Mouse (Mus musculus): Measurements from ENCODE around the gene Bola2. TPM values are rescaled to one million over a fixed set of nuclear protein-coding genes. Genes with fewer than 3 reads are reported as not detected.

Bola2 gene
- polyA plus RNA-seq, 1 experiment from 2014 or later, result 140 TPM

- H3K27ac ChIP-seq (ENCODE audit: low read depth, low read length), result no peak overlapping the region
- ATAC-seq (ENCODE audit: low read depth), result no peak
- peaks cover 7% of the 10 kb centered on the region for H3K36me3 ChIP-seq (ENCODE audit: control insufficient read depth, insufficient read depth, low read length)
- H3K4me2 ChIP-seq (ENCODE audit: low read depth, low read length), result peak overlapping the region; percentile 23; the same call in 1 of the 2 replicates
- H3K9me3 ChIP-seq (ENCODE audit: control insufficient read depth, low read length), result no peaks in the 10 kb centered on the region
- 0 out of 2 replicates have a peak overlapping the region, but pooled peaks have one; percentile 25 for H3K9ac ChIP-seq (replicated peaks; ENCODE audit: low read depth, low read length)
- H3K4me1 ChIP-seq (ENCODE audit: control insufficient read depth, insufficient read depth, low read length), result peaks cover 23% of the 10 kb centered on the region
- 61% methylated on average over 24 of the region's 24 CpGs for WGBS
- no peaks in the 10 kb centered on the region for H3K27me3 ChIP-seq (ENCODE audit: control insufficient read depth, insufficient read depth, low read length)
- H3K4me3 ChIP-seq (ENCODE audit: low read depth, low read length), result no peak overlapping the region
Measured at GRCm38 (mm10) chr7:126701559-126702357, 6.6 kb downstream of the Bola2 start.

DNA sequence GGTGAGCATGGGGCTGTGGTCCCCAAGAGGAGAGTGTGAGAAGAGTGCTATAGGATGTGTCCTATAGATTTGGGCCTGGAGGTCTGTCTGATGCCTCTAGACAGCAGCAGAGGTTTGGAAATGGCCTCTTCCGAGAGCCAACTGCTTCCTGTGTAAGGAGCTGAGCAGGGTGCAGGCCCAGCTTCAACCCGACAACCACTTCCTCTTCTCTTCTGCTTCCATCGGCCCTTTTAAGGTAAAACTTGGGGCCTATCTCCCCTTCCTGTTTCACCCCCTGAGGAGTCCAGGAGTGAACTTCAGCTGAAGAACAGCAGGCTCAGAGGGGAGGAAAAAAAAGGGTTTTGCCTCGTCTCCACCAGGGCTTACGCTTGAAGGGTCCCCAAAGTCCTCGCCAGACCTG is 7.2 kb downstream of the Bola2 start:
- Histone ChIP-seq H3K27ac (ENCODE audit: low read depth, low read length) (no peak overlapping the region), H3K27me3 (ENCODE audit: control insufficient read depth, insufficient read depth, low read length) (no peaks in the 10 kb centered on the region), H3K9me3 (ENCODE audit: control insufficient read depth, low read length) (no peaks in the 10 kb centered on the region), H3K4me2 (ENCODE audit: low read depth, low read length) (peak overlapping the region; percentile 63; the same call in 1 of the 2 replicates), H3K9ac (replicated peaks; ENCODE audit: low read depth, low read length) (no peak overlapping the region), H3K4me3 (ENCODE audit: low read depth, low read length) (no peak overlapping the region; the same call in 1 of the 2 replicates), H3K4me1 (ENCODE audit: control insufficient read depth, insufficient read depth, low read length) (peaks cover 17% of the 10 kb centered on the region), H3K36me3 (ENCODE audit: control insufficient read depth, insufficient read depth, low read length) (peaks cover 7% of the 10 kb centered on the region)
- 81% methylated on average over 6 of the region's 6 CpGs for WGBS
- no peak for ATAC-seq (ENCODE audit: low read depth)

DNA sequence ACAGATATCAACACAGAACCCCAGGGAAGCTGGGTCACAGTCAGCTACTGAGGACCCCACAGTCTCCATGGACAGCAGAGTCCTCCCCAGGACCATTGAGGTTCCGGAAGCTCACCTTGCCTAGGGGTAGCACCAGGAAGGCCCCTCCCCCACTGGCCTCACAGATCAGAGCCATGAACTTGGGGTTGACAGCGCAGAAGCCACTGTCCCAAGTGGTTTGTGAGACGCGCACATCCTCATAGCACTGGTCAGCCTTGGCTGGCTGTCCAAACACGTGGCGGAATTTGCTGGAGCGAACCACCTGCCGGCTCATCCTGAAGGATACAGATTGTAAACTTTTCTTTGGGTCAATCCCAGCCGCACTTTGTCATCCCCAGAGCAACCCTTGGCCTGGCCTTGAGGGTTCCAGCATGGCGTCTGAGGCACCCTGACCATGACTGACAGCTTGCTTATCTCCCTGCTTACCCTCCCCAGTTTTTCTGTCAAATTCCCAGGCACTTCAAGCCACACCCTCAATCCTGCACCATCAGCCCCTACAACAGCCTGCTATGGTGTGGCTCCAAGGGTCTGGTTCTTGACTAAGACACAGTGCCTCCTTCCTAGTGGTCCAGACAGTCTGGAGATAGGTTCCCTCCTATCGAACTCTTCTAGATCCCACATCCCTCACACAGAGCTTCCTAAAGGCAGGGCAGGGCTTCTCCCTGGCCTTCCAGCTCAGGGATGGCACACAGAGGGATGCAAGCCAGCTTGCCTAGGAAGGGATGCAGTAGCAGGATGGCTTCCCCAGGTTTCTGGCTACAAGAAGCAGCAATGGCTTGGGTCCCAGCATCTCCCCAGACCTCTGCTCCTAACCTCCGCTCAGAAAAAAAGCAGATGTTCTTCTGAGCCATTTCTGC is 7.9 kb downstream of the Bola2 start:
- Histone ChIP-seq H3K27ac (ENCODE audit: low read depth, low read length) (no peak overlapping the region), H3K4me1 (ENCODE audit: control insufficient read depth, insufficient read depth, low read length) (peaks cover 17% of the 10 kb centered on the region; the same call in 1 of the 2 replicates), H3K9me3 (ENCODE audit: control insufficient read depth, low read length) (no peaks in the 10 kb centered on the region), H3K9ac (replicated peaks; ENCODE audit: low read depth, low read length) (peak overlapping the region; percentile 83), H3K4me2 (ENCODE audit: low read depth, low read length) (peak overlapping the region; percentile 63), H3K27me3 (ENCODE audit: control insufficient read depth, insufficient read depth, low read length) (no peaks in the 10 kb centered on the region), H3K4me3 (ENCODE audit: low read depth, low read length) (peak overlapping the region; percentile 62), H3K36me3 (ENCODE audit: control insufficient read depth, insufficient read depth, low read length) (peaks cover 7% of the 10 kb centered on the region)
- ATAC-seq (ENCODE audit: low read depth), result no peak
- 74% methylated on average over 12 of the region's 12 CpGs for WGBS

DNA sequence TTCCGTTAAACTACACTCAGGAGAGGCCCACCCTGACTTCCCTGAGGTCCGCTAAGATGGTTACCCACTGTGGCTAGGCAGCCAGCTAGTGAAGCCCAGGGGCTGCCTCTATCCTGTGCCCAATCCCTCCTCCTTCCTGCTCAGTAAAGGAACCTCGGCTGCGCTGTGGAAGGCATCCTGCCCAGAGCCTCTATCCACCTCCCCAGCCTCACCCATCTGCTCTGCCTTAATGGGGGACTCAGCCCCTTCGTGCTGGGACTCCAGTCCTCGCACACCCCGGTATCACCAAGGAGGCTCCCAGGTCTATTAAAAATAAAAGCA is 8.5 kb downstream of the Bola2 start:
- H3K9ac ChIP-seq (replicated peaks; ENCODE audit: low read depth, low read length), result peak overlapping the region; percentile 83
- H3K4me1 ChIP-seq (ENCODE audit: control insufficient read depth, insufficient read depth, low read length), result peaks cover 17% of the 10 kb centered on the region; the same call in 1 of the 2 replicates
- 14% methylated on average over 7 of the region's 7 CpGs for WGBS
- no peaks in the 10 kb centered on the region for H3K9me3 ChIP-seq (ENCODE audit: control insufficient read depth, low read length)
- H3K4me2 ChIP-seq (ENCODE audit: low read depth, low read length), result peak overlapping the region; percentile 63
- peaks cover 7% of the 10 kb centered on the region for H3K36me3 ChIP-seq (ENCODE audit: control insufficient read depth, insufficient read depth, low read length)
- no peak overlapping the region; the same call in 1 of the 2 replicates for H3K27ac ChIP-seq (ENCODE audit: low read depth, low read length)
- H3K4me3 ChIP-seq (ENCODE audit: low read depth, low read length), result peak overlapping the region; percentile 62
- ATAC-seq (ENCODE audit: low read depth), result peak; percentile 19; the same call in 1 of the 2 replicates
- H3K27me3 ChIP-seq (ENCODE audit: control insufficient read depth, insufficient read depth, low read length), result no peaks in the 10 kb centered on the region

GRCm38 (mm10) chr7:126704121-126704980 is 9.2 kb downstream of the Bola2 start:
- H3K36me3 ChIP-seq (ENCODE audit: control insufficient read depth, insufficient read depth, low read length), result peaks cover 7% of the 10 kb centered on the region
- peak overlapping the region; percentile 83 for H3K9ac ChIP-seq (replicated peaks; ENCODE audit: low read depth, low read length)
- H3K4me1 ChIP-seq (ENCODE audit: control insufficient read depth, insufficient read depth, low read length), result peaks cover 17% of the 10 kb centered on the region; the same call in 1 of the 2 replicates
- peak; percentile 83 for ATAC-seq (ENCODE audit: low read depth)
- no peaks in the 10 kb centered on the region for H3K27me3 ChIP-seq (ENCODE audit: control insufficient read depth, insufficient read depth, low read length)
- 2% methylated on average over 39 of the region's 39 CpGs for WGBS
- peak overlapping the region; percentile 68 for H3K27ac ChIP-seq (ENCODE audit: low read depth, low read length)
- peak overlapping the region; percentile 63 for H3K4me2 ChIP-seq (ENCODE audit: low read depth, low read length)
- no peaks in the 10 kb centered on the region for H3K9me3 ChIP-seq (ENCODE audit: control insufficient read depth, low read length)
- peak overlapping the region; percentile 62 for H3K4me3 ChIP-seq (ENCODE audit: low read depth, low read length)

DNA sequence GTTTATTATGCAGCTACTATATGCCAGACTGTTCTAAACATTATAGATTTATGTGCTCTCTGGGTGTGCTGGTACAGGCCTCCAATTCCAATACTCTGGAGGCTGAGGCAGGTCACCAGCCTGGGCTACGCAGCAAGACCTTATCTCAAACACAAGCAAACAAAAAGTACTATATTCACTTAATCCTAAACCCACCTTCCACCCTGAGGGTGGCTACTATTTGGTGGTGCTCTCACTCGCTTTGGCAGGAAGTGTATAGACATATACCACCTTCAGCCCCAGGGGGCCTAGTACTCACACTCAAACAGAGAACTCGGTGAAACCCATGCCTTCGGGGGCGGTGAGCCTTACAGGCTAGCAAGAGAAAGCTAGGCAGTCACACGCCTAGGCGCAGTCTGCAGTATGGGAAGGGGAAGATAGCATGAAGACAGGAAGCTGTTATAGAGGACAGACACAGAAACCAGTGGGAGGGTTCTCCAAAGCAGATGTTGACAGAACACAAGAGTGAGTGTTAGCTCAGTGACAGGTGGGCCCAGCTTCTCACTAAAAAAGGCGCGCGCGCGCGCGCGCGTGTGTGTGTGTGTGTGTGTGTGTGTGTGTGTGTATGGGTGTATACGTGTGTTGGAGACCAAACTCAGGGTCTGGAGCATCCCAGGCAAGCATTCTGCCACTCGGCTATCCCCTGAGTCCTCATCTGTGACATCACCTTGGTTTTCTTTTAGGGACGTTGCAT is 12.4 kb downstream of the Bola2 start, which contains the start of gene Coro1a:
Gene Coro1a (minus strand): TSS at position 346 of the 733 bp plus-strand sequence.
- Histone ChIP-seq H3K9ac (replicated peaks; ENCODE audit: low read depth, low read length) (no peak within 1 kb of the TSS), H3K4me3 (ENCODE audit: low read depth, low read length) (no peak within 1 kb of the TSS), H3K36me3 (ENCODE audit: control insufficient read depth, insufficient read depth, low read length) (no peaks in the 10 kb centered on the region), H3K4me1 (ENCODE audit: control insufficient read depth, insufficient read depth, low read length) (peaks cover 12% of the 10 kb centered on the region; the same call in 1 of the 2 replicates), H3K27me3 (ENCODE audit: control insufficient read depth, insufficient read depth, low read length) (no peaks in the 10 kb centered on the region), H3K4me2 (ENCODE audit: low read depth, low read length) (no peak within 1 kb of the TSS), H3K27ac (ENCODE audit: low read depth, low read length) (no peak within 1 kb of the TSS), H3K9me3 (ENCODE audit: control insufficient read depth, low read length) (no peaks in the 10 kb centered on the region)
- 91% methylated on average over 19 of the region's 19 CpGs for WGBS
- no peak for ATAC-seq (ENCODE audit: low read depth)

GRCm38 (mm10) chr7:126708175-126708952 is 13.2 kb downstream of the Bola2 start:
- no peak overlapping the region for H3K27ac ChIP-seq (ENCODE audit: low read depth, low read length)
- no peak overlapping the region for H3K4me3 ChIP-seq (ENCODE audit: low read depth, low read length)
- H3K36me3 ChIP-seq (ENCODE audit: control insufficient read depth, insufficient read depth, low read length), result no peaks in the 10 kb centered on the region
- ATAC-seq (ENCODE audit: low read depth), result no peak
- peaks cover 4% of the 10 kb centered on the region; the same call in 1 of the 2 replicates for H3K4me1 ChIP-seq (ENCODE audit: control insufficient read depth, insufficient read depth, low read length)
- WGBS, result 84% methylated on average over 10 of the region's 10 CpGs
- no peak overlapping the region for H3K9ac ChIP-seq (replicated peaks; ENCODE audit: low read depth, low read length)
- no peaks in the 10 kb centered on the region for H3K9me3 ChIP-seq (ENCODE audit: control insufficient read depth, low read length)
- no peak overlapping the region for H3K4me2 ChIP-seq (ENCODE audit: low read depth, low read length)
- H3K27me3 ChIP-seq (ENCODE audit: control insufficient read depth, insufficient read depth, low read length), result no peaks in the 10 kb centered on the region

Measured in neural tube, embryonic 14.5 days (tissue).